ENCODE assay signal across 8 mouse cellular contexts in genomic region chr11:3370928-3371598, GRCm38 (mm10). TPM values are rescaled to one million over a fixed set of nuclear protein-coding genes. Genes with fewer than 3 reads are reported as not detected.
DNase-seq lines count a peak whose midpoint lies in the region; ATAC-seq and TF ChIP-seq lines count a peak whose summit lies in the region.

No protein-coding gene starts in this region.

- H3K27me3 ChIP-seq in G1E (ENCODE audit: insufficient read depth, low read length), result no peaks in the 10 kb centered on the region
- no peaks in the 10 kb centered on the region for H3K27me3 ChIP-seq in cerebellum, adult 2 months (ENCODE audit: control insufficient read depth, insufficient read depth, low read length)
- H3K27me3 ChIP-seq in forebrain, embryonic 16.5 days (replicated peaks; ENCODE audit: control insufficient read depth, insufficient read depth, low read length), result no peaks in the 10 kb centered on the region

- no peaks in the 10 kb centered on the region for H3K9me3 ChIP-seq in G1E (replicated peaks)
- H3K9me3 ChIP-seq in forebrain, embryonic 16.5 days (ENCODE audit: control insufficient read depth, low read length), result no peaks in the 10 kb centered on the region

- peak; percentile 64; the same call in 1 of the 2 replicates for TF ChIP-seq POLR2A in cerebellum, adult 2 months (IDR thresholded peaks at IDR 0.05; ENCODE audit: borderline replicate concordance, insufficient read depth, low read length)
- TF ChIP-seq POLR2A in lung, adult 2 months (IDR thresholded peaks at IDR 0.05; ENCODE audit: borderline replicate concordance, extremely low read depth, low read depth, low read length), result peak; percentile 65; the same call in 1 of the 2 replicates

- peak overlapping the region; percentile 55 for H3K4me3 ChIP-seq in G1E (ENCODE audit: low read depth, low read length)
- peak overlapping the region; percentile 80 for H3K4me3 ChIP-seq in cerebellum, adult 2 months (replicated peaks; ENCODE audit: insufficient read depth, low read depth, low read length)
- H3K4me3 ChIP-seq in forebrain, embryonic 16.5 days (replicated peaks; ENCODE audit: low read length), result peak overlapping the region; percentile 64
- H3K4me3 ChIP-seq in layer of hippocampus, adult 2 months, result peak overlapping the region; percentile 83
- peak overlapping the region; percentile 40 for H3K4me3 ChIP-seq in lung, adult 2 months (replicated peaks; ENCODE audit: extremely low read depth, low read depth, low read length)

- no peak for TF ChIP-seq CTCF in G1E (IDR thresholded peaks at IDR 0.05; ENCODE audit: low read depth, low read length)
- no peak for TF ChIP-seq CTCF in cerebellum, adult 2 months (IDR thresholded peaks at IDR 0.05; ENCODE audit: borderline replicate concordance, insufficient read depth, low read depth, low read length)
- TF ChIP-seq CTCF in layer of hippocampus, adult 2 months (conservative IDR thresholded peaks at IDR 0.05), result no peak
- no peak for TF ChIP-seq CTCF in lung, adult 2 months (IDR thresholded peaks at IDR 0.05; ENCODE audit: insufficient read depth, low read length)

- peak; percentile 46 for DNase-seq in G1E (ENCODE audit: low spot score)
- DNase-seq in cerebellum, adult 2 months, result peak; percentile 86 to 90
- peak; percentile 65 to 73 for DNase-seq in heart, postnatal 36 days
- peak; percentile 79 to 91 for DNase-seq in layer of hippocampus, adult 2 months (ENCODE audit: low spot score in 2 of 2)
- peak; percentile 70 for DNase-seq in lung, adult 2 months
- peak; percentile 64 to 70 for DNase-seq in thymus, adult 18-20 months

- intact Hi-C loops in heart, postnatal 36 days (cut with DNase I), result no loop called here

- peak; percentile 86 for ATAC-seq in G1E (ENCODE audit: extremely low read depth, insufficient number of reproducible peaks, low FRiP score, poor library complexity, severe bottlenecking)
- peak; percentile 99 for ATAC-seq in forebrain, embryonic 16.5 days
- ATAC-seq in neutrophil, adult 5-6 weeks (ENCODE audit: extremely low read depth, insufficient number of reproducible peaks, low FRiP score, poor library complexity, severe bottlenecking), result peak; percentile 87

- peak overlapping the region; percentile 66 for H3K4me2 ChIP-seq in forebrain, embryonic 16.5 days (ENCODE audit: low read length)

- peak overlapping the region; percentile 76 for H3K9ac ChIP-seq in forebrain, embryonic 16.5 days (replicated peaks; ENCODE audit: low read depth, low read length)

- H3K36me3 ChIP-seq in G1E (replicated peaks), result peaks cover 89% of the 10 kb centered on the region
- H3K36me3 ChIP-seq in forebrain, embryonic 16.5 days (ENCODE audit: control insufficient read depth, insufficient read depth), result no peaks in the 10 kb centered on the region

- H3K27ac ChIP-seq in cerebellum, adult 2 months (ENCODE audit: insufficient read depth, low read length), result peak overlapping the region; percentile 64
- H3K27ac ChIP-seq in forebrain, embryonic 16.5 days (ENCODE audit: low read length), result peak overlapping the region; percentile 84
- peak overlapping the region; percentile 92 for H3K27ac ChIP-seq in layer of hippocampus, adult 2 months

- WGBS in cerebellum, adult 2 months, result under 1% methylated on average over 27 of the region's 27 CpGs
- whole genome bisulfite sequencing in forebrain, embryonic 16.5 days, result under 1% methylated on average over 27 of the region's 27 CpGs
- 8% methylated on average over 27 of the region's 27 CpGs for WGBS in lung, adult 2 months

- H3K4me1 ChIP-seq in G1E (ENCODE audit: insufficient read depth, low read depth, low read length), result peaks cover 12% of the 10 kb centered on the region
- peaks cover 4% of the 10 kb centered on the region for H3K4me1 ChIP-seq in cerebellum, adult 2 months (ENCODE audit: control insufficient read depth, insufficient read depth, low read length)
- peaks cover 44% of the 10 kb centered on the region for H3K4me1 ChIP-seq in forebrain, embryonic 16.5 days (replicated peaks; ENCODE audit: control insufficient read depth, insufficient read depth, low read length)
- H3K4me1 ChIP-seq in lung, adult 2 months (ENCODE audit: control insufficient read depth, insufficient read depth, low read length), result peaks cover 6% of the 10 kb centered on the region; the same call in 1 of the 2 replicates

RNA-seq across cellular contexts. Expression of gene Limk2, which starts 37.9 kb away (rescaled TPM):
- 47.1 and 49.6 TPM in 2 replicates for total RNA-seq in G1E (2014; fragmentation: Nextera tagmentation)
- total RNA-seq in G1E (2017), result 33.0 and 38.9 TPM in 2 replicates
- 44.9 and 46.1 TPM in 2 replicates for polyA plus RNA-seq in G1E (2012)
- 201 and 206 TPM in 2 replicates for polyA plus RNA-seq in cerebellum, adult 2 months (2012; rRNA removed)
- 110 and 127 TPM in 2 replicates for polyA plus RNA-seq in forebrain, embryonic 16.5 days (2015; fragmentation: Nextera tagmentation; extraction: Ambion mirVana)
- total RNA-seq in heart, postnatal 36 days (2021), result 10 to 100 TPM; 17.6 to 24.8 TPM
- total RNA-seq in layer of hippocampus, adult 2 months (2021), result 100 to 1,000 TPM in 1 of 2 experiments, 10 to 100 TPM in 1; 97.6 to 117 TPM
- polyA plus RNA-seq in lung, adult 2 months (2012; rRNA removed), result 94.3 and 142 TPM in 2 replicates
- 46.5 and 53.3 TPM in 2 replicates for total RNA-seq in neutrophil, adult 5-6 weeks (2017)

RNA-seq across cellular contexts. Expression of gene Pik3ip1, which starts 40.9 kb away (rescaled TPM):
- total RNA-seq in G1E (2014; fragmentation: Nextera tagmentation) (0.53 and 0.92 TPM in 2 replicates), G1E (2017) (2.2 and 2.4 TPM in 2 replicates)
- polyA plus RNA-seq in G1E (2012), result 4.8 and 5.4 TPM in 2 replicates
- 68.2 and 76.1 TPM in 2 replicates for polyA plus RNA-seq in cerebellum, adult 2 months (2012; rRNA removed)
- polyA plus RNA-seq in forebrain, embryonic 16.5 days (2015; fragmentation: Nextera tagmentation; extraction: Ambion mirVana), result 36.1 and 41.8 TPM in 2 replicates
- 10 to 100 TPM; 49.4 to 66.2 TPM for total RNA-seq in heart, postnatal 36 days (2021)
- total RNA-seq in layer of hippocampus, adult 2 months (2021), result 10 to 100 TPM; 35.9 to 41.5 TPM
- polyA plus RNA-seq in lung, adult 2 months (2012; rRNA removed), result 23.2 and 38.3 TPM in 2 replicates
- 62.5 and 68.5 TPM in 2 replicates for total RNA-seq in neutrophil, adult 5-6 weeks (2017)

Comparison
In these comparisons a context has a peak if more than half of its experiments do, and no peak if none do; other contexts are left out.
1. Peak in every context shown above with its lines: DNase-seq, ATAC-seq, H3K4me3 ChIP-seq and H3K27ac ChIP-seq.
2. RNA of gene Pik3ip1, which starts 40.9 kb away (total RNA-seq): 49.4 to 66.2 TPM in heart, postnatal 36 days, 62.5 to 68.5 TPM in neutrophil, adult 5-6 weeks and 35.9 to 41.5 TPM in layer of hippocampus, adult 2 months; 0.53 to 2.4 TPM in G1E; every median in the first group is over 10 times any median in the second.